In the genomic region with DNA sequence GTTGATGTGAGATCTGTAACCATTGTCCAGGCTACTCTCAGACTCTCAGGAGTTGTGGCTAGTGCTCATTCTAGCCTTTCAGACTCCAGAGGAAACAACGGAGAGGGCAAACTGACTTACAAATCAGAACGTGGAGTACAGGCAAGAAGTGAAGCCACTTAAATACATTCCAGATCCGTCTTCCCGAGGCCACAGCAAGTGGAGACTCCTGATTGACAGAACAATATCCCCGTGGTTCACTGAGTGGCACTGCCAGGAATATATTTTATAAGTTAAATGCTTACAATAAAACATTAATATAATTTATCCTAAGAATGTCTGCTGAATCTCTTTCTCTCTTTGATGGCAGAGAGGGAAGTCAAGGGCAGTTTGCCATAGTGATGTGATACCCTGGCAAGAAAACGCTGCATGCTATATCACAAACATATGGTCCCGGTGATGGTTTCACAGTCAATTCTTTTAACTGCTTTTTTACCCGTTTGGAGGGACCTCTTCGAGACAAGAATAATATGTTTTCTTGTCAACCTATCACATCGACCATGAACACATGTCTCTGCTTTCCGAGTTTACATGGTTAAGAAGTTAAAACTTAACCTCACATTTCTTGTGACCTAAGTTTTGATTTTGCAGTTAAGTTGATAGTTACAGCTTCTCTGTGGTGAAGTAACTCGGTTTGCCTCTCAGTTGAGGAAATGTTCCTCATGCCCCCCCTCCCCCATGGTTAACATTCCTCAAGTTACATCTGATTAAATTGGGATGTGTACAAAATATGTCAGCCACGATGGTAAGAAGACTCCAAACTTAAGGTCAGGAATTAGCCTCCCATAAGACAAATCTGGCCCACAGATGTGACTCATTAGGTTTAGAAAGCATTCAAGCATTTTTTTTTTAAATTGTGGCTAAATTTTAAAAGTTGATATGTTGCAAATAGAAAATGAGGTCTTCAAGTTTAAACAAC, we compare ENCODE assay signal across 18 mouse cellular contexts.
DNase-seq lines count a peak whose midpoint lies in the region; ATAC-seq and TF ChIP-seq lines count a peak whose summit lies in the region.
"Had no signal": no experiment of that assay in that cellular context is flagged by ENCODE, and none has a peak within 500 bp of the region (broad histone marks: within the 10 kb centered on the region; RNA-seq: fewer than 3 reads in every experiment).

No protein-coding gene starts in this region.

- DNase-seq in embryo, embryonic 11 days: peak; percentile 57
- DNase-seq in embryo, embryonic 10 days (ENCODE audit: low spot score): no peak
- DNase-seq in midbrain, embryonic 10.5 days (ENCODE audit: low spot score): no peak
- no peak for DNase-seq in right cerebral cortex, postnatal 25 days
- DNase-seq in frontal cortex, postnatal 36 days (ENCODE audit: low spot score in 2 of 2): no peak
- DNase-seq: adrenal gland, adult 8-10 months; cerebellum, adult 2 months; kidney, postnatal 4 days; liver, embryonic 13.5 days; right cerebral cortex, postnatal 14 days; thymus, postnatal 36 days had no signal

- no peak overlapping the region for H3ac ChIP-seq in myocyte (ENCODE audit: control insufficient read depth, insufficient read length)

- H3K27ac ChIP-seq in midbrain, embryonic 10.5 days (replicated peaks): 0 out of 2 replicates have a peak overlapping the region, but pooled peaks have one; percentile 33
- H3K27ac ChIP-seq in midbrain, embryonic 15.5 days: no peak overlapping the region
- peak overlapping the region; percentile 88 for H3K27ac ChIP-seq in embryonic facial prominence, embryonic 15.5 days (replicated peaks)
- H3K27ac ChIP-seq: intestine, embryonic 15.5 days; liver, embryonic 13.5 days; neural tube, embryonic 12.5 days had no signal

- no peak for TF ChIP-seq POLR2A in myocyte (IDR thresholded peaks at IDR 0.05; ENCODE audit: insufficient read length, low read depth)

- peaks cover 8% of the 10 kb centered on the region; the same call in 1 of the 2 replicates for H3K4me1 ChIP-seq in midbrain, embryonic 10.5 days
- no peaks in the 10 kb centered on the region for H3K4me1 ChIP-seq in midbrain, embryonic 15.5 days
- peaks cover 17% of the 10 kb centered on the region for H3K4me1 ChIP-seq in embryonic facial prominence, embryonic 15.5 days
- H3K4me1 ChIP-seq: intestine, embryonic 15.5 days; liver, embryonic 13.5 days; neural tube, embryonic 12.5 days had no signal

- H3K27me3 ChIP-seq in midbrain, embryonic 10.5 days (ENCODE audit: low read depth, poor library complexity, severe bottlenecking): no peaks in the 10 kb centered on the region
- no peaks in the 10 kb centered on the region for H3K27me3 ChIP-seq in midbrain, embryonic 15.5 days (replicated peaks)
- H3K27me3 ChIP-seq in embryonic facial prominence, embryonic 15.5 days: no peaks in the 10 kb centered on the region
- H3K27me3 ChIP-seq in myocyte (ENCODE audit: control insufficient read depth, insufficient read depth, insufficient read length): no peaks in the 10 kb centered on the region
- H3K27me3 ChIP-seq: CH12.LX; intestine, embryonic 15.5 days; liver, embryonic 13.5 days; neural tube, embryonic 12.5 days had no signal

- no peak overlapping the region for H3K4me3 ChIP-seq in midbrain, embryonic 10.5 days
- H3K4me3 ChIP-seq in midbrain, embryonic 15.5 days: no peak overlapping the region
- no peak overlapping the region for H3K4me3 ChIP-seq in embryonic facial prominence, embryonic 15.5 days (replicated peaks)
- no peak overlapping the region for H3K4me3 ChIP-seq in myocyte
- H3K4me3 ChIP-seq: intestine, embryonic 15.5 days; liver, embryonic 13.5 days; neural tube, embryonic 12.5 days had no signal

- H3K9ac ChIP-seq in midbrain, embryonic 15.5 days: no peak overlapping the region
- H3K9ac ChIP-seq in embryonic facial prominence, embryonic 15.5 days: no peak overlapping the region
- H3K9ac ChIP-seq: intestine, embryonic 15.5 days; liver, embryonic 13.5 days; neural tube, embryonic 12.5 days had no signal

- H3K4me2 ChIP-seq in midbrain, embryonic 15.5 days: no peak overlapping the region
- no peak overlapping the region for H3K4me2 ChIP-seq in embryonic facial prominence, embryonic 15.5 days (replicated peaks)
- H3K4me2 ChIP-seq in myocyte (ENCODE audit: low read depth): peak overlapping the region; percentile 34
- H3K4me2 ChIP-seq: intestine, embryonic 15.5 days; liver, embryonic 13.5 days; neural tube, embryonic 12.5 days had no signal

- no peaks in the 10 kb centered on the region for H3K79me2 ChIP-seq in myocyte (ENCODE audit: control insufficient read depth, insufficient read depth)

- 77% methylated on average over 13 of the region's 13 CpGs for WGBS in midbrain, embryonic 10.5 days
- 73% methylated on average over 13 of the region's 13 CpGs for WGBS in midbrain, embryonic 15.5 days
- 23% methylated on average over 13 of the region's 13 CpGs for WGBS in embryonic facial prominence, embryonic 15.5 days

- no peaks in the 10 kb centered on the region for H3K9me3 ChIP-seq in midbrain, embryonic 10.5 days (replicated peaks)
- no peaks in the 10 kb centered on the region for H3K9me3 ChIP-seq in midbrain, embryonic 15.5 days
- no peaks in the 10 kb centered on the region for H3K9me3 ChIP-seq in embryonic facial prominence, embryonic 15.5 days (replicated peaks)
- H3K9me3 ChIP-seq: intestine, embryonic 15.5 days; liver, embryonic 13.5 days; neural tube, embryonic 12.5 days had no signal

- ATAC-seq in midbrain, embryonic 15.5 days (replicated peaks): no peak
- peak; percentile 60; the same call in 1 of the 2 replicates for ATAC-seq in embryonic facial prominence, embryonic 15.5 days (ENCODE audit: insufficient number of reproducible peaks, low FRiP score, low TSS enrichment, low read depth)
- ATAC-seq: intestine, embryonic 15.5 days; midbrain, embryonic 16.5 days had no signal

- no peaks in the 10 kb centered on the region for H3K36me3 ChIP-seq in midbrain, embryonic 10.5 days
- no peaks in the 10 kb centered on the region for H3K36me3 ChIP-seq in midbrain, embryonic 15.5 days (replicated peaks)
- H3K36me3 ChIP-seq in embryonic facial prominence, embryonic 15.5 days: no peaks in the 10 kb centered on the region
- H3K36me3 ChIP-seq in myocyte (ENCODE audit: control insufficient read depth, insufficient read depth): no peaks in the 10 kb centered on the region
- H3K36me3 ChIP-seq: intestine, embryonic 15.5 days; liver, embryonic 13.5 days; neural tube, embryonic 12.5 days had no signal

TF ChIP-seq in myocyte, 11 proteins besides CTCF, POLR2A, EP300 and RAD21:
- TF ChIP-seq E2F4 (IDR thresholded peaks at IDR 0.05; ENCODE audit: insufficient read depth) (no peak), CEBPB (IDR thresholded peaks at IDR 0.05; ENCODE audit: insufficient read depth, poor library complexity, severe bottlenecking) (no peak), MYOD1 (IDR thresholded peaks at IDR 0.05; ENCODE audit: control insufficient read depth in 1 of 3, insufficient read length in 2 of 3, low read depth in 2 of 3) (no peak), TCF12 (IDR thresholded peaks at IDR 0.05; ENCODE audit: insufficient read depth, poor library complexity, severe bottlenecking) (no peak), MAX (IDR thresholded peaks at IDR 0.05; ENCODE audit: low read depth) (no peak), USF1 (IDR thresholded peaks at IDR 0.05; ENCODE audit: low read depth) (no peak), SRF (IDR thresholded peaks at IDR 0.05; ENCODE audit: control insufficient read depth, insufficient read length, low read depth) (no peak), REST (IDR thresholded peaks at IDR 0.05; ENCODE audit: insufficient read depth, insufficient read length) (no peak), MYOG (IDR thresholded peaks at IDR 0.05; ENCODE audit: control insufficient read depth in 1 of 3, insufficient read depth in 1 of 3, insufficient read length in 2 of 3, low read depth in 2 of 3) (no peak), POLR2AphosphoS2 (IDR thresholded peaks at IDR 0.05; ENCODE audit: insufficient read length, low read depth) (no peak), TCF3 (IDR thresholded peaks at IDR 0.05; ENCODE audit: insufficient read length, low read depth) (no peak)
TF ChIP-seq in myocyte: peak in this region for 0.
